20 mouse cellular contexts compared by ENCODE assay signal in genomic region chr2:166084111-166084510, GRCm38 (mm10).
"Had no signal": no experiment of that assay in that cellular context is flagged by ENCODE, and none has a peak within 500 bp of the region (broad histone marks: within the 10 kb centered on the region; RNA-seq: fewer than 3 reads in every experiment).

No protein-coding gene starts in this region.

- DNase-seq: kidney, adult 18-20 months; kidney, adult 9 months; kidney, postnatal 14 days; kidney, postnatal 4 days; layer of hippocampus, postnatal 36 days; left cerebral cortex, postnatal 4 days; midbrain, embryonic 14.5 days; right cerebral cortex, postnatal 25 days; spleen, adult 18-20 months; thymus, postnatal 25 days had no signal

- H3K4me2 ChIP-seq: limb, embryonic 12.5 days; limb, embryonic 15.5 days; liver, embryonic 11.5 days; midbrain, embryonic 11.5 days; neural tube, embryonic 13.5 days; stomach, embryonic 15.5 days had no signal

- ATAC-seq: intestine, embryonic 16.5 days had no signal

- H3K9ac ChIP-seq: limb, embryonic 12.5 days; limb, embryonic 15.5 days; liver, embryonic 14.5 days; liver, postnatal 0 days; neural tube, embryonic 13.5 days; stomach, embryonic 15.5 days had no signal

- H3K9me3 ChIP-seq: limb, embryonic 12.5 days; limb, embryonic 15.5 days; neural tube, embryonic 13.5 days; stomach, embryonic 15.5 days had no signal

- H3K27me3 ChIP-seq: limb, embryonic 12.5 days; limb, embryonic 15.5 days; neural tube, embryonic 13.5 days; stomach, embryonic 15.5 days had no signal

- H3K4me3 ChIP-seq: left cerebral cortex, adult 2 months; limb, embryonic 12.5 days; limb, embryonic 15.5 days; neural tube, embryonic 13.5 days; stomach, embryonic 15.5 days had no signal

- H3K27ac ChIP-seq: left cerebral cortex, adult 2 months; limb, embryonic 12.5 days; limb, embryonic 15.5 days; liver, embryonic 14.5 days; neural tube, embryonic 13.5 days had no signal
